Mouse (Mus musculus) bone marrow macrophage, adult 2 months (primary cell): Measurements from ENCODE around the gene Brinp2.

Experiments used
- CTCF ChIP-seq: IDR thresholded peaks from 2 replicates; pipeline ENCODE4 v1.5.1; 2012; ENCODE audit warnings: low read depth, mild to moderate bottlenecking, low read length, moderate library complexity
- POLR2A ChIP-seq: IDR thresholded peaks from 2 replicates; pipeline ENCODE4 v1.6.1; 2012; ENCODE audit warnings: mild to moderate bottlenecking, low read depth, low read length, borderline replicate concordance

DNA sequence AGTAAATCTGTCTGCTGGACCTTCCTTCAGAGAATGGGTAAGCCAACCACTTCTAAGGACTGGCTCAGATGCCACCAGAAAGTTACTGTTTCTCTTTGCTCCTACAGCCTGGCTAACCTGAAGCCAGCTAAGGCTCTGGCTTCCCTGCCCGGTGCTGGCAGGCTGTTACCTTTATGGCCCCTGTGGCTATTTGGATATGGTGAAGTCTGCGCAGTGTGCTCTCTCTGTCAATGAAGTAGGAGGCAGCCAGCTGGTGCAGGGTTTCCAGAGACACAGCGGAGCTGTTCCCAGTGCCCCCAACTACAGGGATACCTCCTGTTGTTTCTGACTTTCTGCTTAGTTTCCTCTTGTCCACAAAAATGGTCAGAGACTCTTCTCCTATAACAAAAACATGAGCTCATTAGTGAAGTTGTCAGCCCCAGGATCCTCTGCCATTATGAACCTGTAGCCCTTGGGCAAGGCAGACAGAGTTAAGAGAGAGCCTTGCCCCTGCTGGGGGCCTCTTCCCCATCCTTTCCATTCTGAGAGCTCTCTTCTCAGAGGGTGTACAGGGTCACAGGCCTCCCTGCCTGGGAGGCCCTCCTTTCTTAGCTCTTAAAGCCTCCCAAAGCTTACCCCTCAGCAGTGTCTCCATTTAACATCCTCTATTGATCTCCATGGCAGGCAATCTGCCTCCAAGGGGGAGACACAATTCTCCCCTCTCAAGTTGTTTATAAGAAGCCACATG is 89.7 kb downstream of the Brinp2 start:
- no peak for TF ChIP-seq POLR2A
- no peak for TF ChIP-seq CTCF
